Mouse (Mus musculus) urinary bladder, adult 18-20 months (tissue): Measurements from ENCODE around the gene Pigl.
A peak's percentile ranks its signal among the peaks of the same experiment; 100 is the strongest.
"Not testable (repeated sequence)": the region's sequence is repeated elsewhere in the genome, so short reads cannot be mapped to it uniquely, and the experiment has no call there.

Source experiments
- DNase-seq, 2 experiments: peaks; one replicate each; pipeline ENCODE4 v3.0.0; 2022; ENCODE audit warnings: low spot score in 2 of 2, mixed read lengths in 2 of 2

Gene Pigl

GRCm38 (mm10) chr11:62467289-62467688 is 9.0 kb downstream of the Pigl start:
- not testable (repeated sequence) for DNase-seq

- DNase-seq: no peak
Measured at GRCm38 (mm10) chr11:62470451-62470850, 12.2 kb downstream of the Pigl start.

- DNase-seq: no peak
Measured at GRCm38 (mm10) chr11:62473516-62473915, 15.3 kb downstream of the Pigl start.

- DNase-seq: no peak
Measured at GRCm38 (mm10) chr11:62476156-62476555, 17.9 kb downstream of the Pigl start.

- no peak for DNase-seq
Measured at GRCm38 (mm10) chr11:62478931-62479330, 20.7 kb downstream of the Pigl start.

- DNase-seq: no peak
Measured at GRCm38 (mm10) chr11:62479581-62479980, 21.3 kb downstream of the Pigl start.

- no peak for DNase-seq
Measured at GRCm38 (mm10) chr11:62486949-62487348, 28.7 kb downstream of the Pigl start.

GRCm38 (mm10) chr11:62487540-62488350 is 29.5 kb downstream of the Pigl start:
- DNase-seq: no peak

GRCm38 (mm10) chr11:62493701-62494100 is 35.4 kb downstream of the Pigl start:
- no peak for DNase-seq

- peak in 1 of 2 experiments; percentile 24 for DNase-seq
Measured at GRCm38 (mm10) chr11:62494754-62495275, 36.6 kb downstream of the Pigl start.

- peak; percentile 27 to 33 for DNase-seq
Measured at GRCm38 (mm10) chr11:62495276-62495801, 37.1 kb downstream of the Pigl start.

- peak in 1 of 2 experiments; percentile 11 for DNase-seq
Measured at GRCm38 (mm10) chr11:62496151-62496715, 38.0 kb downstream of the Pigl start.

GRCm38 (mm10) chr11:62497181-62497580 is 38.9 kb downstream of the Pigl start:
- no peak for DNase-seq

- DNase-seq: no peak
Measured at GRCm38 (mm10) chr11:62498802-62499201, 40.5 kb downstream of the Pigl start.

GRCm38 (mm10) chr11:62500529-62500928 is 42.3 kb downstream of the Pigl start:
- no peak for DNase-seq

- no peak for DNase-seq
Measured at GRCm38 (mm10) chr11:62507683-62508082, 49.4 kb downstream of the Pigl start.

GRCm38 (mm10) chr11:62508365-62508764 is 50.1 kb downstream of the Pigl start:
- DNase-seq: not testable (repeated sequence)

- not testable (repeated sequence) for DNase-seq
Measured at GRCm38 (mm10) chr11:62508816-62509215, 50.6 kb downstream of the Pigl start.

- DNase-seq: no peak
Measured at GRCm38 (mm10) chr11:62509571-62509970, 51.3 kb downstream of the Pigl start.

GRCm38 (mm10) chr11:62510956-62511355 is 52.7 kb downstream of the Pigl start:
- DNase-seq: no peak

GRCm38 (mm10) chr11:62511444-62512202 is 53.4 kb downstream of the Pigl start:
- DNase-seq: no peak

- no peak for DNase-seq
Measured at GRCm38 (mm10) chr11:62512529-62513080, 54.3 kb downstream of the Pigl start.
